Mouse (Mus musculus) CH12.LX (cell line): ENCODE data around the gene Rcan2.

Experiments used
- CTCF ChIP-seq, 2 experiments: IDR thresholded peaks in 1 of 2; conservative IDR thresholded peaks in 1 of 2; 2 replicates each; pipeline ENCODE4 v1.5.1; 2011 to 2012; ENCODE audit warnings: low read depth in 2 of 2, low read length in 2 of 2, improper control_type of control experiment in 1 of 2, inconsistent platforms in 1 of 2, mild to moderate bottlenecking in 1 of 2, moderate library complexity in 1 of 2
- EP300 ChIP-seq: IDR thresholded peaks from 2 replicates; pipeline ENCODE4 v1.6.1; 2011; ENCODE audit warnings: low read length, improper control_type of control experiment
- MXI1 ChIP-seq: IDR thresholded peaks from 2 replicates; pipeline ENCODE4 v1.6.1; 2011; ENCODE audit warnings: mild to moderate bottlenecking, low read depth, low read length, improper control_type of control experiment
- POLR2A ChIP-seq: IDR thresholded peaks from 2 replicates; pipeline ENCODE4 v1.6.1; 2011; ENCODE audit warnings: low read depth, mild to moderate bottlenecking, improper control_type of control experiment, low read length
- RAD21 ChIP-seq: IDR thresholded peaks from 2 replicates; pipeline ENCODE4 v1.6.1; 2011; ENCODE audit warnings: low read depth, mild to moderate bottlenecking, low read length, improper control_type of control experiment, moderate library complexity
- TCF12 ChIP-seq: IDR thresholded peaks from 2 replicates; pipeline ENCODE4 v1.6.1; 2014; ENCODE audit warnings: low read depth, mild to moderate bottlenecking, inconsistent platforms, low read length, improper control_type of control experiment

DNA sequence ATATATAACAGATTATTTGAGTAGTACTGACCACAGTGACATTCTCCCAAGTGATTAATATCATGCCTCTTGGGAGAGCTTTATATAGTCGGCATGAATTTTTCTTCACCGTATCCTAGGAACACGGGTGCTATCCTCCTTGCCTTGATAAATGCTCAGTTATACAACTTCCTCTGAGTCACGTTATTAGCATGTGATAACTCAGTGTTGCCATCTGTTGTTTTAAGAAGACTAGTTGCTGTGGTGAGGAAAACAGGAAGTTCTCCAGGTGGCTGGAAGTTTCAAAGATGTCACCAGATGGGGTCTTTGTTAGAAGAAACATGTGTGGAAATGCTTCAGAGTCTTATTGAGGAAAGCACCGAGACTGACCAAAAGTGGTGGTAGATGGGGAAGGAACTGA lies 228.5 kb downstream of the Rcan2 start:
- no peak for TF ChIP-seq RAD21
- no peak for TF ChIP-seq EP300
- TF ChIP-seq CTCF (conservative IDR thresholded peaks at IDR 0.05 in 1 of 2, IDR thresholded peaks at IDR 0.05 in 1 of 2; ENCODE audit: low read depth in 2 of 2, low read length in 2 of 2) = no peak
- no peak for TF ChIP-seq POLR2A
- no peak for TF ChIP-seq MXI1
- TF ChIP-seq TCF12 = no peak
